Mouse (Mus musculus) urinary bladder, postnatal 25 days (tissue): ENCODE results near the gene Kcnj4.
A peak's percentile ranks its signal among the peaks of the same experiment; 100 is the strongest.

Source experiments
- DNase-seq: peaks from one replicate; pipeline ENCODE4 v3.0.0; 2022; ENCODE audit warnings: low spot score

Kcnj4 gene

GRCm38 (mm10) chr15:79504707-79505452 is at the start of gene Kcnj4:
Kcnj4 (minus strand) TSS chr15:79505241.
- DNase-seq, result no peak

GRCm38 (mm10) chr15:79552566-79552965 is 47.5 kb upstream of the Kcnj4 start:
- DNase-seq, result no peak

GRCm38 (mm10) chr15:79548226-79548625 is 43.2 kb upstream of the Kcnj4 start:
- DNase-seq, result no peak

- DNase-seq, result peak; percentile 29
These were observed 42.3 kb upstream of the Kcnj4 start for GRCm38 (mm10) chr15:79547289-79547820.

- DNase-seq, result peak; percentile 99
These were observed 41.6 kb upstream of the Kcnj4 start, which contains the start of gene Ddx17 for GRCm38 (mm10) chr15:79546410-79547288. Ddx17 (minus strand) TSS chr15:79546741.

GRCm38 (mm10) chr15:79545921-79546399 is 40.9 kb upstream of the Kcnj4 start:
- no peak for DNase-seq

- no peak for DNase-seq
These were observed 40.5 kb upstream of the Kcnj4 start for GRCm38 (mm10) chr15:79545496-79545895.

- DNase-seq, result no peak
These were observed 38.9 kb upstream of the Kcnj4 start for GRCm38 (mm10) chr15:79543968-79544367.

- no peak for DNase-seq
These were observed 28.8 kb upstream of the Kcnj4 start for GRCm38 (mm10) chr15:79533796-79534195.

- DNase-seq, result no peak
These were observed 24.9 kb upstream of the Kcnj4 start for GRCm38 (mm10) chr15:79529935-79530334.

GRCm38 (mm10) chr15:79527991-79528639 is 23.1 kb upstream of the Kcnj4 start:
- no peak for DNase-seq

GRCm38 (mm10) chr15:79527192-79527591 is 22.2 kb upstream of the Kcnj4 start:
- DNase-seq, result no peak

GRCm38 (mm10) chr15:79525979-79526768 is 21.1 kb upstream of the Kcnj4 start:
- no peak for DNase-seq

- no peak for DNase-seq
These were observed 20.5 kb upstream of the Kcnj4 start for GRCm38 (mm10) chr15:79525564-79525963.

- DNase-seq, result no peak
These were observed 14.6 kb upstream of the Kcnj4 start for GRCm38 (mm10) chr15:79519400-79520220.

- DNase-seq, result no peak
These were observed 13.5 kb upstream of the Kcnj4 start for GRCm38 (mm10) chr15:79518571-79518970.

- no peak for DNase-seq
These were observed 12.7 kb upstream of the Kcnj4 start for GRCm38 (mm10) chr15:79517710-79518109.

- peak; percentile 84 for DNase-seq
These were observed 11.4 kb upstream of the Kcnj4 start, which contains the start of gene Kdelr3 for GRCm38 (mm10) chr15:79516171-79517096. Kdelr3 (plus strand) TSS chr15:79516411.

- no peak for DNase-seq
These were observed 8.9 kb upstream of the Kcnj4 start for GRCm38 (mm10) chr15:79513940-79514339.
